Mouse (Mus musculus): ENCODE data around the gene Tex14. TPM values are rescaled to one million over a fixed set of nuclear protein-coding genes. Genes with fewer than 3 reads are reported as not detected.
A peak's percentile ranks its signal among the peaks of the same experiment; 100 is the strongest.
"Not testable (repeated sequence)": the region's sequence is repeated elsewhere in the genome, so short reads cannot be mapped to it uniquely, and the experiment has no call there.

The Tex14 gene
- total and polyA plus RNA-seq, 2 experiments from 2014 or later, result 0.73 to 3.4 TPM

- Histone ChIP-seq H3K4me3 (ENCODE audit: low read length) (no peak overlapping the region), H3K9me3 (ENCODE audit: low read length) (no peaks in the 10 kb centered on the region), H3K4me2 (ENCODE audit: low read depth, low read length) (no peak overlapping the region), H3K36me3 (ENCODE audit: insufficient read depth, low read length) (no peaks in the 10 kb centered on the region), H3K27me3 (ENCODE audit: insufficient read depth, low read length) (no peaks in the 10 kb centered on the region), H3K9ac (replicated peaks; ENCODE audit: low read length) (no peak overlapping the region), H3K4me1 (ENCODE audit: insufficient read depth, low read length) (no peaks in the 10 kb centered on the region), H3K27ac (no peak overlapping the region)
- 78% methylated on average over 9 of the region's 9 CpGs for WGBS
- TF ChIP-seq CTCF (IDR thresholded peaks at IDR 0.05; ENCODE audit: low read depth), result no peak
- ATAC-seq (no peak), DNase-seq (ENCODE audit: low spot score) (no peak)
These were observed 63.9 kb downstream of the Tex14 start for GRCm38 (mm10) chr11:87468706-87469315.

- ATAC-seq (peak; percentile 99), DNase-seq (ENCODE audit: low spot score) (peak; percentile 77)
- not testable (repeated sequence) for H3K9me3 ChIP-seq (ENCODE audit: low read length); H3K27ac ChIP-seq; H3K27me3 ChIP-seq (ENCODE audit: insufficient read depth, low read length); H3K4me1 ChIP-seq (ENCODE audit: insufficient read depth, low read length); H3K9ac ChIP-seq (replicated peaks; ENCODE audit: low read length); H3K36me3 ChIP-seq (ENCODE audit: insufficient read depth, low read length)
- Histone ChIP-seq H3K4me2 (ENCODE audit: low read depth, low read length) (peak overlapping the region; percentile 44), H3K4me3 (ENCODE audit: low read length) (peak overlapping the region; percentile 23)
- under 1% methylated on average over 25 of the region's 63 CpGs for WGBS
These were observed 66.2 kb downstream of the Tex14 start for GRCm38 (mm10) chr11:87470807-87471698.

GRCm38 (mm10) chr11:87471699-87471997 lies 66.8 kb downstream of the Tex14 start:
- not testable (repeated sequence) for H3K4me1 ChIP-seq (ENCODE audit: insufficient read depth, low read length); H3K4me3 ChIP-seq (ENCODE audit: low read length); H3K9me3 ChIP-seq (ENCODE audit: low read length); H3K36me3 ChIP-seq (ENCODE audit: insufficient read depth, low read length); H3K9ac ChIP-seq (replicated peaks; ENCODE audit: low read length); H3K27me3 ChIP-seq (ENCODE audit: insufficient read depth, low read length); H3K27ac ChIP-seq; DNase-seq (ENCODE audit: low spot score); H3K4me2 ChIP-seq (ENCODE audit: low read depth, low read length)
- WGBS, result 0% methylated on average over 1 of the region's 3 CpGs
- peak; percentile 30 for ATAC-seq

- not testable (repeated sequence) for H3K27me3 ChIP-seq (ENCODE audit: insufficient read depth, low read length); H3K4me3 ChIP-seq (ENCODE audit: low read length); H3K9ac ChIP-seq (replicated peaks; ENCODE audit: low read length); H3K36me3 ChIP-seq (ENCODE audit: insufficient read depth, low read length); ATAC-seq; H3K4me1 ChIP-seq (ENCODE audit: insufficient read depth, low read length); H3K4me2 ChIP-seq (ENCODE audit: low read depth, low read length); DNase-seq (ENCODE audit: low spot score); H3K9me3 ChIP-seq (ENCODE audit: low read length); H3K27ac ChIP-seq
- 30% methylated on average over 3 of the region's 4 CpGs for WGBS
These were observed 67.2 kb downstream of the Tex14 start for GRCm38 (mm10) chr11:87472058-87472457.

- H3K36me3 ChIP-seq (ENCODE audit: insufficient read depth, low read length); H3K4me2 ChIP-seq (ENCODE audit: low read depth, low read length); ATAC-seq; H3K9me3 ChIP-seq (ENCODE audit: low read length); DNase-seq (ENCODE audit: low spot score); H3K4me3 ChIP-seq (ENCODE audit: low read length); H3K27me3 ChIP-seq (ENCODE audit: insufficient read depth, low read length); H3K4me1 ChIP-seq (ENCODE audit: insufficient read depth, low read length); H3K9ac ChIP-seq (replicated peaks; ENCODE audit: low read length); H3K27ac ChIP-seq: not testable (repeated sequence)
- 63% methylated on average over 2 of the region's 2 CpGs for WGBS
These were observed 74.3 kb downstream of the Tex14 start for GRCm38 (mm10) chr11:87479172-87479571.

- H3K4me3 ChIP-seq (ENCODE audit: low read length), result no peak overlapping the region
- no peaks in the 10 kb centered on the region for H3K9me3 ChIP-seq (ENCODE audit: low read length)
- H3K4me1 ChIP-seq (ENCODE audit: insufficient read depth, low read length), result no peaks in the 10 kb centered on the region
- H3K4me2 ChIP-seq (ENCODE audit: low read depth, low read length), result no peak overlapping the region
- WGBS, result 88% methylated on average over 3 of the region's 3 CpGs
- TF ChIP-seq CTCF (IDR thresholded peaks at IDR 0.05; ENCODE audit: low read depth), result peak; percentile 8; the same call in 1 of the 2 replicates
- no peak overlapping the region for H3K9ac ChIP-seq (replicated peaks; ENCODE audit: low read length)
- no peak for ATAC-seq
- no peak for DNase-seq (ENCODE audit: low spot score)
- H3K27ac ChIP-seq, result no peak overlapping the region
- no peaks in the 10 kb centered on the region for H3K27me3 ChIP-seq (ENCODE audit: insufficient read depth, low read length)
- no peaks in the 10 kb centered on the region for H3K36me3 ChIP-seq (ENCODE audit: insufficient read depth, low read length)
These were observed 79.0 kb downstream of the Tex14 start for GRCm38 (mm10) chr11:87483796-87484326.

- ATAC-seq (no peak), DNase-seq (ENCODE audit: low spot score) (no peak)
- Histone ChIP-seq H3K4me2 (ENCODE audit: low read depth, low read length) (no peak overlapping the region), H3K36me3 (ENCODE audit: insufficient read depth, low read length) (no peaks in the 10 kb centered on the region), H3K4me1 (ENCODE audit: insufficient read depth, low read length) (no peaks in the 10 kb centered on the region), H3K27ac (no peak overlapping the region), H3K9ac (replicated peaks; ENCODE audit: low read length) (no peak overlapping the region), H3K9me3 (ENCODE audit: low read length) (no peaks in the 10 kb centered on the region), H3K4me3 (ENCODE audit: low read length) (no peak overlapping the region), H3K27me3 (ENCODE audit: insufficient read depth, low read length) (no peaks in the 10 kb centered on the region)
- TF ChIP-seq CTCF (IDR thresholded peaks at IDR 0.05; ENCODE audit: low read depth), result no peak
- 93% methylated on average over 3 of the region's 3 CpGs for WGBS
These were observed 84.1 kb downstream of the Tex14 start for GRCm38 (mm10) chr11:87488948-87489347.

Data from hindbrain, postnatal 0 days (tissue).